Comparison of ENCODE assay signal across 14 mouse cellular contexts in the genomic region with DNA sequence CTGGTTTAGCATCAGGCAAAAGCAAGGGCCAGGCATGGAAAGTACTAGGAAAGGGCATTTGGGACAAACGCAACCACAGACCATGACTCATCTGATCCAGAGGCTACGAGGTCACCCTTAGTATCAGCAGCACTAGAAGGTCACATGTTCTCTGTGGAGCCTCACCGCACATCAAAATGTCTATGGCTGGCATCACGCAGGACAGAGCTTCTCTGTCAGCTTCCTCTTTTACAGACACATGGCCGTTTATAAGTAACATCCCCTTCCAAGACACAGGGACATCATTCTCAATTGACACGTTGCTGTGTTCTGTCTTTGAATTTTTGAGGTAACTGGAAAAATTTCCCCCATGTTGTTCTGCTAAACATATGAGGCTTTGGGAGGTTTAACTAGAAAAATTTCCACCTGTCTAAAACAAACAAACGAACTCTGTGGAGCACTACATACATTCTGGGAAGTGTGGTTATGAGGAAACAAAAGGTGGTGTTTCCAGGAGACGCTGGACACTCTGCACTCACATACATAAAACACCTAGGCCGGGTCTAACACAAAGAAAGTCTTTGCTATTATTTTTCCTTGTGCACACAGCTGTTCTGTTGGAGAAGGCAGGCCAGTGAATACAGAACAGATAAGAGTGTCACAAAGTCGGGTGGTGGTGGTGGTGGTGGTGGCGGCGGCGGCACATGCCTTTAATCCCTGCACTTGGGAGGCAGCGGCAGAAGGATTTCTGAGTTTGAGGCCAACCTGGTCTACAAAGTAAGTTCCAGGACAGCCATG.
DNase-seq lines count a peak whose midpoint lies in the region; ATAC-seq lines count a peak whose summit lies in the region.
"Had no signal": no experiment of that assay in that cellular context is flagged by ENCODE, and none has a peak within 500 bp of the region (broad histone marks: within the 10 kb centered on the region; RNA-seq: fewer than 3 reads in every experiment).

No protein-coding gene starts in this region.

- no peaks in the 10 kb centered on the region for H3K9me3 ChIP-seq in liver, embryonic 11.5 days (ENCODE audit: control insufficient read depth, low read length)
- H3K9me3 ChIP-seq: forebrain, embryonic 15.5 days; intestine, embryonic 15.5 days; limb, embryonic 10.5 days had no signal

- H3K9ac ChIP-seq in liver, embryonic 11.5 days (ENCODE audit: low read depth, low read length), result no peak overlapping the region
- H3K9ac ChIP-seq: forebrain, embryonic 15.5 days; intestine, embryonic 15.5 days had no signal

- H3K4me3 ChIP-seq in liver, embryonic 11.5 days (ENCODE audit: low read depth, low read length), result no peak overlapping the region
- H3K4me3 ChIP-seq: forebrain, embryonic 15.5 days; intestine, embryonic 15.5 days; limb, embryonic 10.5 days had no signal

- no peaks in the 10 kb centered on the region for H3K27me3 ChIP-seq in liver, embryonic 11.5 days (replicated peaks; ENCODE audit: control insufficient read depth, insufficient read depth, low read length)
- H3K27me3 ChIP-seq: forebrain, embryonic 15.5 days; intestine, embryonic 15.5 days had no signal

- no peaks in the 10 kb centered on the region for H3K36me3 ChIP-seq in liver, embryonic 11.5 days (ENCODE audit: control insufficient read depth, insufficient read depth, low read length)
- H3K36me3 ChIP-seq: forebrain, embryonic 15.5 days; intestine, embryonic 15.5 days; limb, embryonic 10.5 days had no signal

- peak; percentile 76 for DNase-seq in 416B (ENCODE audit: low read depth)
- DNase-seq in NIH3T3 (ENCODE audit: low read depth), result peak; percentile 26
- DNase-seq in liver, embryonic 11.5 days (ENCODE audit: low spot score), result no peak
- DNase-seq in left cerebral cortex, postnatal 4 days, result no peak
- DNase-seq in cerebellum, adult 9-10 months, result no peak
- no peak for DNase-seq in gastrocnemius, adult 8-10 months (ENCODE audit: low spot score in 2 of 2)
- DNase-seq in frontal cortex, postnatal 10 days (ENCODE audit: low spot score in 2 of 2), result no peak
- DNase-seq: cerebellum, adult 18-20 months; heart, postnatal 10 days; thymus, adult 18-20 months had no signal

- intact Hi-C loops in left cerebral cortex, postnatal 4 days (cut with DNase I), result no loop called here

- 47% methylated on average over 14 of the region's 14 CpGs for WGBS in liver, embryonic 11.5 days

- no peak overlapping the region for H3K27ac ChIP-seq in liver, embryonic 11.5 days (ENCODE audit: low read depth, low read length)
- H3K27ac ChIP-seq: forebrain, embryonic 15.5 days; intestine, embryonic 15.5 days; limb, embryonic 10.5 days had no signal

- no peak overlapping the region for H3K4me2 ChIP-seq in liver, embryonic 11.5 days
- H3K4me2 ChIP-seq: forebrain, embryonic 15.5 days; intestine, embryonic 15.5 days had no signal

- peak; percentile 56; the same call in 1 of the 2 replicates for ATAC-seq in liver, embryonic 11.5 days (replicated peaks; ENCODE audit: low FRiP score)
- ATAC-seq in monocyte, adult 5-6 weeks (replicated peaks; ENCODE audit: insufficient number of reproducible peaks, low FRiP score, low TSS enrichment, poor library complexity, severe bottlenecking), result peak; percentile 83
- ATAC-seq: forebrain, embryonic 15.5 days; intestine, embryonic 15.5 days had no signal

- peaks cover 19% of the 10 kb centered on the region for H3K4me1 ChIP-seq in liver, embryonic 11.5 days (replicated peaks; ENCODE audit: control insufficient read depth, insufficient read depth, low read length)
- H3K4me1 ChIP-seq: forebrain, embryonic 15.5 days; intestine, embryonic 15.5 days had no signal

Comparison
In these comparisons a context has a peak if more than half of its experiments do, and no peak if none do; other contexts are left out.
1. DNase-seq: peak in 416B (single experiment) and NIH3T3 (single experiment); none in liver, embryonic 11.5 days (single experiment), left cerebral cortex, postnatal 4 days (single experiment), cerebellum, adult 9-10 months (single experiment), gastrocnemius, adult 8-10 months (0 of 2) and frontal cortex, postnatal 10 days (0 of 2).